Mouse (Mus musculus): ENCODE measurements around the gene Tldc1. TPM values are rescaled to one million over a fixed set of nuclear protein-coding genes. Genes with fewer than 3 reads are reported as not detected.

Tldc1 gene
- polyA plus RNA-seq, 1 experiment = 10.1 TPM

DNA sequence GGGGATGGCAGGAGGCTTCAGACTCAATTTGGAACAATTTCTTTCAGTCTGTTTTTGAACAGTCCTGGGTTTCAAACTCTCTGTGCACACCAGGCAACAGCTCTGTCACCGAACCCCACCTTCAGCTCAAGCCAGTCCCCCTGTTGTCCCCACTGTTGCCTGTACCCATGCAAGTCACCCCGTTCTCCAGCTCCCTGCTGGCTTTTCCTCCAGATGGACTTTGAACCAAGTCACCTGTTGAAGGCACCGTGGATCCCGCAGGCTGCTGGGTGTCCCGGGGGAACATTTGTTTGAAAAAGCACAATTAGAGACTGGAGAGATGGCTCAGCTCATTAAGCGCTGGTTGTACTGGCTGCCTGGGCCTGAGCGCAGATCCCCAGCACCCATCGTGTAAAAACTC is 27.1 kb upstream of the Tldc1 start:
- Histone ChIP-seq H3K27ac (ENCODE audit: insufficient read depth, low read length) (no peak overlapping the region), H3K4me1 (ENCODE audit: control insufficient read depth, insufficient read depth, low read length) (no peaks in the 10 kb centered on the region), H3K4me3 (ENCODE audit: insufficient read depth, low read length) (no peak overlapping the region)
- TF ChIP-seq CTCF (IDR thresholded peaks at IDR 0.05; ENCODE audit: borderline replicate concordance, insufficient read depth, low read length) (no peak), POLR2A (IDR thresholded peaks at IDR 0.05; ENCODE audit: low read depth, low read length) (no peak)

GRCm38 (mm10) chr8:119802592-119802991 is 24.4 kb upstream of the Tldc1 start:
- TF ChIP-seq CTCF (IDR thresholded peaks at IDR 0.05; ENCODE audit: borderline replicate concordance, insufficient read depth, low read length) = no peak
- Histone ChIP-seq H3K4me1 (ENCODE audit: control insufficient read depth, insufficient read depth, low read length) (no peaks in the 10 kb centered on the region), H3K27ac (ENCODE audit: insufficient read depth, low read length) (no peak overlapping the region), H3K4me3 (ENCODE audit: insufficient read depth, low read length) (no peak overlapping the region)

GRCm38 (mm10) chr8:119801168-119801567 is 23.0 kb upstream of the Tldc1 start:
- no peak for TF ChIP-seq CTCF (IDR thresholded peaks at IDR 0.05; ENCODE audit: borderline replicate concordance, insufficient read depth, low read length)
- TF ChIP-seq POLR2A (IDR thresholded peaks at IDR 0.05; ENCODE audit: low read depth, low read length) = no peak
- Histone ChIP-seq H3K4me3 (ENCODE audit: insufficient read depth, low read length) (no peak overlapping the region), H3K27ac (ENCODE audit: insufficient read depth, low read length) (no peak overlapping the region), H3K4me1 (ENCODE audit: control insufficient read depth, insufficient read depth, low read length) (no peaks in the 10 kb centered on the region)

GRCm38 (mm10) chr8:119798965-119799264 is 20.7 kb upstream of the Tldc1 start:
- TF ChIP-seq POLR2A (IDR thresholded peaks at IDR 0.05; ENCODE audit: low read depth, low read length) (no peak), CTCF (IDR thresholded peaks at IDR 0.05; ENCODE audit: borderline replicate concordance, insufficient read depth, low read length) (no peak)
- H3K27ac ChIP-seq (ENCODE audit: insufficient read depth, low read length) = no peak overlapping the region
- H3K4me3 ChIP-seq (ENCODE audit: insufficient read depth, low read length) = no peak overlapping the region
- no peaks in the 10 kb centered on the region for H3K4me1 ChIP-seq (ENCODE audit: control insufficient read depth, insufficient read depth, low read length)

DNA sequence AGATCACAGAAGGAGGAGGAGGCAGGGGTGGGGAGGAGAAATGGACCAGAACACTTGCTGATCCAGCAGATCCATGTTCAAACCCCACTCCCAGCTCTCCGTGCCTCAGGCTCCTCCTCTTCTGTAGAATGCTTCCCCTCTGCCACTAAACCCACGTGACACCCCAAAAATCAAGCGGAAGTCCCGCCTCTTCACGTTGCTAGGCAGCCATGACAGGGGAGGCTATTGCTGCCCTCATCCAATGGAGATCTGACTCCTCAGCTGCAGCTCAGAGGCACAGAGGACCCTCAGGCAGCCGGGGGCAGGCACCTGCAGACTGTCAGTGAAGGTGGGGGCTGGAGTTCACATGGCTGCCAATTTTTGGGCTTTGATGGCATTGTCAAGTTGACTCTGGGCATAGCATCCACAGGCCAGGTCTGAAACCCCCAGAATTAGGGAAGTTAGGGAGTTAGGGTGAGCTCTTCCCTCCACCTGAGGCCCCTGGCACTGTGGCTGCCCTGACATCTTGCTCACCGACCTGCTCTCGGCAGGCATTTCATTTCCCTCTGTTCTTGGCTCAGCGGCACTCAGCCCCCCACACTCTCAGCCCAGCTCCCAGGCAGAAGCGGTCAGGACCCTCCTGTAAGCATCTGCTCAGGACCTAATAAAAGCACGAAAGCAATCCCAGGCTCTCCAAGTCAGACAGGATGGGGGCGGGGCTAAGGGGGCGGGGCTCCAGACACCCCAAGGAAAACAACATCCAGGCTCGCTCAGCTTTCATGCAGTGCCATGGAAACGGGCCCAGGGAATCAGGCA is 20.2 kb upstream of the Tldc1 start:
- Histone ChIP-seq H3K4me1 (ENCODE audit: control insufficient read depth, insufficient read depth, low read length) (no peaks in the 10 kb centered on the region), H3K4me3 (ENCODE audit: insufficient read depth, low read length) (no peak overlapping the region), H3K27ac (ENCODE audit: insufficient read depth, low read length) (no peak overlapping the region)
- TF ChIP-seq CTCF (IDR thresholded peaks at IDR 0.05; ENCODE audit: borderline replicate concordance, insufficient read depth, low read length) (no peak), POLR2A (IDR thresholded peaks at IDR 0.05; ENCODE audit: low read depth, low read length) (no peak)

DNA sequence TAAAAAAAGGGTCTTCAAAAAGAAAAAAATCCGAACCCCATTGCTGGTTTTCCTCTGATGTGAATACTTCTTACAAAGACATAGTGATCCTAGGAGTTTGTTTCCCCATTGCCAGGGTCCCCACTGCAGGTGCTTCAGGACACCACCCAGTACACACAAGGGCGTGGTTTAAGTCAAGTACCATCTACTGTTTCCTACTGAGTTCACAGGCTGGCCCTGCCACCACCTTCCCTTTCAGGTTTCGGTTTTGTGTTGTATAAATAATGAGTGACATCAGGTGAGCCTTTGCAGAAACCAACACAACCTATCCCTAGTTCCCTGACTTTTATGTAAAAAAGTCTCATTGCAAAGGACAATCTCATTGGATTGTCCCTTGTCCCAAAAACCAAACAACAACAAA is 17.4 kb upstream of the Tldc1 start:
- H3K4me3 ChIP-seq (ENCODE audit: insufficient read depth, low read length) = no peak overlapping the region

DNA sequence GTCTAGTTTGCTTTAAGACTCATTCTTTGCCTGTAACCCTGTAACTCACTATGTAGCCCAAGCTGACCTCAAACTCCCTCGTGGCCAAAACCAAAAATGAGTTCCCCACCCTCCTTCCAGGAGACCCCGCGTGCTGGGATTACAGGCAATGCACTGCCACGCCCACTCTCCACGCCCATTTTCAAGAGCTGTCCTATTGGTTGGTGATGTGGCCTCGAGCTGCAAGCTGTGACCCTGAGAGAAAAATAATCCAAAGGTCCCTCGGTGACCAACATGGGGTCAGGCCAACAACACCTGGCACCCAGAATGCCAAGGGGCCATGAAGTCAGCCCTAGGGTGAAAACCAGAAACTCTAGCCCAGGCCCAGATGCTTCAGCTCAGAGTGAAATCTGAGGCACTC is 16.5 kb upstream of the Tldc1 start:
- TF ChIP-seq CTCF (IDR thresholded peaks at IDR 0.05; ENCODE audit: borderline replicate concordance, insufficient read depth, low read length) = no peak
- no peak for TF ChIP-seq POLR2A (IDR thresholded peaks at IDR 0.05; ENCODE audit: low read depth, low read length)

More for the DNA sequence above, 17.4 kb upstream of the Tldc1 start:
- no peaks in the 10 kb centered on the region for H3K4me1 ChIP-seq (ENCODE audit: control insufficient read depth, insufficient read depth, low read length)
- no peak overlapping the region for H3K27ac ChIP-seq (ENCODE audit: insufficient read depth, low read length)
- TF ChIP-seq POLR2A (IDR thresholded peaks at IDR 0.05; ENCODE audit: low read depth, low read length) (no peak), CTCF (IDR thresholded peaks at IDR 0.05; ENCODE audit: borderline replicate concordance, insufficient read depth, low read length) (no peak)

DNA sequence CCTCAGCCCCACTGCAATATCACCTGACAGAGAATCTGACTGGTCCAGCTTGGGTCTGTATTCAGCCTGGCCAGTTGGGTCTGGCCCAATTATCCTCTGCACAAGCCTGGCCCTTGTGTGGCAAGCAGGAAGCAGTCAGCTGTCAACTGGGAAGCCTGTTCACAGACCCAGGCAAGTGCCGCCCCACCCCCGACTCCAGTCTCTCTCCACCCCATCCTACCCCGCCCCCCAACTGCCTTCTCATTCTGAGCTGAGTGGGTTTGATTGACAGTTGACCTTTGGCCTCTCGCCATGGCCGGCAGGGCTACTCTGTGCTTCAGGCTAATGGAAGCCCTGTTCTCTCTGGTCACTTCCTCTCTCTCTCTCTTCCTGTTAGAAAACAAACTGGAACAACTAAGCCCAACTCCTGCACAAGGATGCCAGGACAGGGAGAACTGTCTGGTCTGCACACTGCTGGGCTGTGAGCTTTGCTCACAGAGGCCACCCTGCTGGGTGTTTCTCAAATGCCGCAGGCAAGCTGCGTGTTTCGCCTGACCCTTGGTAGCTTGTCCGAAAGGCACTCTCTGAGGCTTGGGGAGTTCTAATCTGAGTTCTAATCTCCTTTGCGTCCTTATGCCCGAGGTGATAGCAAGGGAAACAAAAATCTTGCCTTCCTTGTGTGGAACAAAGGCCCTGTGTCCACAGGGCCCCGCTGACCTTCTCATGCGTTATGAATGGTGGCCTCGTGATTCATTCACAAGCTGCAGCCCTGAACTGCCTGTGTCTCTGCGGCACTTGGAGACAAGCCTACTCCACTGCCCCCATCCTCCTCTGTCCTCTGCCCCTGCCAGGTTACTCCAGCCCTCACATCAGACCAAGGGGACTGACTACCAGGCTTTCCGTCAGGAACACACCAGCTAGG is 13.8 kb upstream of the Tldc1 start:
- no peak overlapping the region for H3K27ac ChIP-seq (ENCODE audit: insufficient read depth, low read length)
- TF ChIP-seq CTCF (IDR thresholded peaks at IDR 0.05; ENCODE audit: borderline replicate concordance, insufficient read depth, low read length) (no peak), POLR2A (IDR thresholded peaks at IDR 0.05; ENCODE audit: low read depth, low read length) (no peak)
- H3K4me1 ChIP-seq (ENCODE audit: control insufficient read depth, insufficient read depth, low read length) = no peaks in the 10 kb centered on the region
- H3K4me3 ChIP-seq (ENCODE audit: insufficient read depth, low read length) = no peak overlapping the region

More for the DNA sequence above, 16.5 kb upstream of the Tldc1 start:
- Histone ChIP-seq H3K4me3 (ENCODE audit: insufficient read depth, low read length) (no peak overlapping the region), H3K4me1 (ENCODE audit: control insufficient read depth, insufficient read depth, low read length) (no peaks in the 10 kb centered on the region), H3K27ac (ENCODE audit: insufficient read depth, low read length) (no peak overlapping the region)

- no peaks in the 10 kb centered on the region for H3K4me1 ChIP-seq (ENCODE audit: control insufficient read depth, insufficient read depth, low read length)
- no peak overlapping the region for H3K4me3 ChIP-seq (ENCODE audit: insufficient read depth, low read length)
- H3K27ac ChIP-seq (ENCODE audit: insufficient read depth, low read length) = no peak overlapping the region
- no peak for TF ChIP-seq CTCF (IDR thresholded peaks at IDR 0.05; ENCODE audit: borderline replicate concordance, insufficient read depth, low read length)
- TF ChIP-seq POLR2A (IDR thresholded peaks at IDR 0.05; ENCODE audit: low read depth, low read length) = no peak
These were observed 11.4 kb upstream of the Tldc1 start for GRCm38 (mm10) chr8:119789581-119789980.

Data from embryonic fibroblast, embryonic 13.5 days (primary cell).